Mouse (Mus musculus): ENCODE measurements around the gene Btbd35f12.
"Not testable (repeated sequence)": the region's sequence is repeated elsewhere in the genome, so short reads cannot be mapped to it uniquely, and the experiment has no call there.

Gene Btbd35f12

GRCm38 (mm10) chrX:33313079-33313478 is at the start of gene Btbd35f12:
TSS of gene Btbd35f12 (plus strand) at chrX:33313379.
- not testable (repeated sequence) for DNase-seq

DNA sequence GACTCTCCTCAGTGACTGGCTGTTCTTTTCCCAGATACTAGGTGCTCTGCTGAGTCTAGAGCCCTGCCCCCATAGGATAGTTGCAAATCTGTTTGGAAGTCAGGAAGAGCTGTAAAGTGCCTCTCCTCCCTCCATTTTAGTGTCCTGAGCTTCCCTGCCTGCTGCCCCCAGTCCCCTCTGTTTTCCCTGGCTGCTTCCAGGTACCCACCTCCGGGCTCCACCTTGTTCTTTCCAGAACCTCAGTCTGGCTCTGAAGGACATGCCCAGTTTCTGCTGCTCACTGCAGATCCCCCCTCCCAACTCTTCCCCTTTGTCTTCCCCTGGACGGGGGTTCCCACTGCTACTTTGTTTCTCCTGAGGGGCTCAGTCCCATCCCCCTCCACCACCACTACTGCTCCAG is 40.1 kb downstream of the Btbd35f12 start:
- DNase-seq = not testable (repeated sequence)

All from B cell, adult 2 months (primary cell).